Mouse (Mus musculus): Measurements from ENCODE around the gene Kif3a. TPM values are rescaled to one million over a fixed set of nuclear protein-coding genes. Genes with fewer than 3 reads are reported as not detected.

The Kif3a gene
- polyA plus RNA-seq (2012; rRNA removed), result 14.3 and 16.1 TPM in 2 replicates

- peak; percentile 86 for DNase-seq (ENCODE audit: low spot score)
Measured at GRCm38 (mm10) chr11:53567224-53568014, at the start of gene Kif3a. Kif3a (plus strand) TSS chr11:53567379.

- DNase-seq (ENCODE audit: low spot score), result no peak
Measured at GRCm38 (mm10) chr11:53518759-53519158, 48.4 kb upstream of the Kif3a start.

DNA sequence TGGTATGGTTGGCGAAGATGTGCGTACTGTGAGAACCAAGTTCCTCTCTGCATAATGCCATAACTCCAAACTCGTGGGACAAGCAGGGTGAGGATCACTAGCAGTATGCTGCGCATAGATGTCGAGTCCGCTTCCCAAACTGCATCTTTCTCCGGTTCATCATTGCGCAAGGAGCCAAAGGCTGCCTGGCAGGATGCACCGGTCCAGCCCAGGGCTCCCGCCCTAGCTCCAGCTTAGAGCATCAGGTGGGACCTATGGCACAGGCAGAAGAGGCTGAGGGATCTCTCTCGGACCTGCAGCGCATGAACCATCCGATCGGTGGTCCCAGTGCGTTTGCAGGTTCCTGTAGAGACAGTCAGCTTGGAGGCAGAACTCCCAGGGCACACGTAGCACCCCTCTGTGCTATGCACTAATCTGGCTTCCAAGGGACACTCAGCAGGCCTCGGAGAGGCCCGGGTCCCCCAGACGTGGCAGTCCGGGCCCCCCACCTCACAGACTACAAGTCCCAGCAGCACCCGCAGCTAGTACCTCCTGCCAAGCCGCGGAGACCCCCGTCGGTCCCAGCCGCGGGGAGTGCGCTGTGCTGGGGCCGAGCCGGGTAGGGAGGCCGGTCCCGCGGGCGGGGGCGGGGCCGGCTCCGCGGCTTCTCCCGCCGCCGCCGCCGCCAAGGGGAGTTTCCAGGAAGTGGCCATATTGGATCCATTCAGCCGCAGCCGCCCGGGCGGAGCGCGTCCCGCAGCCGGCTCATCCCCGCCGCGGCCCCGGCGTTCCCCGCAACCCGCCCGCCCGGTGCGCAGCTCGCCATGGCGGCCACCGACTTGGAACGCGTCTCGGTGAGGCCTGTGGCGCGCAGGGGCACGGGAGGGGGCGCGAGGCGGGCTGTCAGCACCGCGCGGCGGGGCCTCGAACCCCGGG is 47.7 kb upstream of the Kif3a start, which contains the start of gene Sept8:
Sept8 (plus strand) TSS at position 51 of the 915 bp plus-strand sequence.
- DNase-seq (ENCODE audit: low spot score), result peak; percentile 57

GRCm38 (mm10) chr11:53520122-53520978 is 46.8 kb upstream of the Kif3a start:
- peak; percentile 39 for DNase-seq (ENCODE audit: low spot score)

- DNase-seq (ENCODE audit: low spot score), result no peak
Measured at GRCm38 (mm10) chr11:53521120-53521820, 45.9 kb upstream of the Kif3a start.

DNA sequence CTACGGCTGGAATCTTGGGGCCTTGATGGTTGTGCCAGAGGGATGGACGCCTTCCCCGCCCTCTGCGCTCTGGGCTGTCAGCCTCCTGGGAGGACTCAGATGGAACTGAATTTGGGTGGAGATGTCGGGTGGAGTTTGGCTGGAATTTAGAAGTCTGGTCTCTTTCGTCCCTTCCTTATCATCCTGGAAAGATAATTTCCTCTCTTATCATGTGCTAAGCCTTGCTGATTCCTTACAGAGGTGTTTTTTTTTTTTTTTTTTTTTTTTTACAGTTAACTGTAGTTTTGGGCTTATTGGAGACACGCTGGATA is 45.4 kb upstream of the Kif3a start:
- DNase-seq (ENCODE audit: low spot score), result no peak

GRCm38 (mm10) chr11:53522362-53522761 is 44.8 kb upstream of the Kif3a start:
- DNase-seq (ENCODE audit: low spot score), result no peak

DNA sequence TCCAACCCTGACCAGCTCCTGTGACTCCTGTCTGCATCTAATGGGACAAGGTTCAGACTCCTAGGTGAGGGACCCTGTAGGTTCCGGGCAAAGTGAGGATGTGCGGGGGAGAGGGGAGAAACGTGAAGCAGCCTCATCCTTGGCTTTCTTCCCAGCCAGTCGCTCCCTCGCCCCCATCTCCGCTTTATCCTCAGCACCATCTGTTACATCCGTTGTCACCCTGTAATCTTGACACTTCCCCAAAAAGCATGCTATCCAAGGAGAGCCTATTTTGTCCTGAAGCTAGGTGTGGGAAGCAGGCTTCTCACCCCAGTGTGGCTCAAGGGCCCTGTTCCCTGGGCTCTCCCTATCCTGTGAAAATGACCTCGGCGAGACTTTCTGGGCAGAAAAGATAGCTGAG is 44.2 kb upstream of the Kif3a start:
- DNase-seq (ENCODE audit: low spot score), result no peak

GRCm38 (mm10) chr11:53523545-53524405 is 43.4 kb upstream of the Kif3a start:
- no peak for DNase-seq (ENCODE audit: low spot score)

GRCm38 (mm10) chr11:53524905-53525304 is 42.3 kb upstream of the Kif3a start:
- no peak for DNase-seq (ENCODE audit: low spot score)

- no peak for DNase-seq (ENCODE audit: low spot score)
Measured at GRCm38 (mm10) chr11:53525461-53525860, 41.7 kb upstream of the Kif3a start.

- DNase-seq (ENCODE audit: low spot score), result no peak
Measured at GRCm38 (mm10) chr11:53528397-53529252, 38.6 kb upstream of the Kif3a start.

GRCm38 (mm10) chr11:53529253-53529557 is 38.0 kb upstream of the Kif3a start:
- DNase-seq (ENCODE audit: low spot score), result no peak

GRCm38 (mm10) chr11:53530001-53530400 is 37.2 kb upstream of the Kif3a start:
- no peak for DNase-seq (ENCODE audit: low spot score)

GRCm38 (mm10) chr11:53531578-53532230 is 35.5 kb upstream of the Kif3a start:
- DNase-seq (ENCODE audit: low spot score), result no peak

DNA sequence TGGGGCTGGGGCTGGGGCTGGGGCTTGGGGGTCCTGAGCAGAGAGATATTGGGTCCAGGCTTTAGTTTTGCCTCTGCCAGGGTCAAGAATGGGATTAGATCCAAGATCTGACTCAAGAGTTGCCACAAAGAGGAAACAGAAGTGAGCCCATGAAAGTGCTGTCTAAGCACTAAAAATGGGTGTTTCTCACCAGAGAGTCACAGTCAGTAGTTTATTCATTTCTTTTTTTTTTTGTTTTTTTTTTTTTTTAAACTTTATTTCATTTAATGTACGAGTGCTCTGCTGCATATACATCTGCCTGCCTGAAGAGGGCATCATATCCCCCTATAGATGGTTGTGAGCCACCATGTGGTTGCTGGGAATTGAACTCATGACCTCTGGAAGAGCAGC is 35.0 kb upstream of the Kif3a start:
- DNase-seq (ENCODE audit: low spot score), result no peak

- no peak for DNase-seq (ENCODE audit: low spot score)
Measured at GRCm38 (mm10) chr11:53539002-53539491, 28.1 kb upstream of the Kif3a start.

GRCm38 (mm10) chr11:53540394-53540793 is 26.8 kb upstream of the Kif3a start:
- DNase-seq (ENCODE audit: low spot score), result no peak

DNA sequence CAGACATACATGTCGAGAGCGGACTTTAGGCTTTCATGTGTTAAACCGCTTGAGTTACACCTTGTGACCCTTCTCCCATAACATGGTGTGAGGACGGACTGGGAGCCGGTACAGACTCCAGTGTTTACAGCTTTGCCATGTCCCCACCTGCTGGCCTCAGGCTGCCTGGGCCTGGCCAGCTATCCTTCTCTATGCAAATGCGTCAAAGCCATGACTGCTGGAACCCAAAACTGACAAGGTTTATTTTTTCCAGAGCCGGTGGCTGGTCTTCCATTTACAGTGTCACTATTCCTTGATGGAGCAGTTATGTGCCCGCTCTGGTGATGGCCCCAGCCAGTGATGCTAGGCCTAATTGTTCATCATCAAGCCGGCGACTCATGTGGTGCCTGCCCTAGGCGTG is 26.0 kb upstream of the Kif3a start:
- no peak for DNase-seq (ENCODE audit: low spot score)
